Mouse (Mus musculus) spleen, adult 2 months (tissue): ENCODE measurements around the gene Umad1.

Experiments
- CTCF ChIP-seq: fragments of 200-500 bp; IDR thresholded peaks from 2 replicates; pipeline ENCODE4 v1.5.1; 2011; ENCODE audit warnings: mild to moderate bottlenecking, inconsistent platforms; ENCODE audit not compliant: insufficient read depth, insufficient read length, insufficient replicate concordance; ENCODE audit errors: extremely low read depth
- POLR2A ChIP-seq: fragments of 200-500 bp; IDR thresholded peaks from 2 replicates; pipeline ENCODE4 v1.6.1; 2011; ENCODE audit warnings: low read depth, low read length, inconsistent platforms

GRCm38 (mm10) chr6:8374290-8374689, 115.2 kb downstream of the Umad1 start:
- TF ChIP-seq CTCF, result no peak
- no peak for TF ChIP-seq POLR2A
